Mouse (Mus musculus) limb, embryonic 14.5 days (tissue): Measurements from ENCODE around the gene Lyz1. TPM values are rescaled to one million over a fixed set of nuclear protein-coding genes. Genes with fewer than 3 reads are reported as not detected.

Experiments
- ATAC-seq: fragments of 200-750 bp; cut with Nextera tagmentation; 2 replicates; pipeline ENCODE4 v1.8.0; 2017; ENCODE audit warnings: low read depth, moderate number of reproducible peaks, moderate TSS enrichment; ENCODE audit not compliant: low FRiP score
- DNase-seq: peaks from one replicate; pipeline ENCODE4 v3.0.0-alpha.2; 2015; ENCODE audit warnings: low spot score
- H3K27ac ChIP-seq: fragments of 300-500 bp; sonication (generic); replicated peaks from 2 replicates; pipeline ENCODE4 v1.5.1; 2014; ENCODE audit warnings: low read depth, mild to moderate bottlenecking, low read length, moderate library complexity, mixed read lengths
- H3K27me3 ChIP-seq: fragments of 300-500 bp; sonication (generic); 2 replicates; pipeline ENCODE4 v1.6.1; 2014; ENCODE audit warnings: low read length, mixed read lengths; ENCODE audit not compliant: control insufficient read depth, insufficient read depth
- H3K36me3 ChIP-seq: fragments of 300-500 bp; sonication (generic); 2 replicates; pipeline ENCODE4 v1.6.1; 2014; ENCODE audit warnings: mild to moderate bottlenecking, low read length, moderate library complexity, mixed read lengths; ENCODE audit not compliant: control insufficient read depth, insufficient read depth
- H3K4me1 ChIP-seq: fragments of 300-500 bp; sonication (generic); 2 replicates; pipeline ENCODE4 v1.6.1; 2014; ENCODE audit warnings: antibody characterized with exemption, low read length, mixed read lengths; ENCODE audit not compliant: control insufficient read depth, insufficient read depth
- H3K4me2 ChIP-seq: fragments of 300-500 bp; sonication (generic); replicated peaks from 2 replicates; pipeline ENCODE4 v1.6.1; 2014; ENCODE audit warnings: low read depth, mild to moderate bottlenecking, low read length, moderate library complexity; ENCODE audit not compliant: severe bottlenecking
- H3K4me3 ChIP-seq: fragments of 300-500 bp; sonication (generic); replicated peaks from 2 replicates; pipeline ENCODE4 v1.5.1; 2014; ENCODE audit warnings: low read length
- H3K9ac ChIP-seq: fragments of 300-500 bp; sonication (generic); 2 replicates; pipeline ENCODE4 v1.6.1; 2014; ENCODE audit warnings: mild to moderate bottlenecking, low read depth, low read length, moderate library complexity; ENCODE audit not compliant: severe bottlenecking
- H3K9me3 ChIP-seq: fragments of 300-500 bp; sonication (generic); 2 replicates; pipeline ENCODE4 v1.6.1; 2016; ENCODE audit warnings: low read length; ENCODE audit not compliant: control insufficient read depth
- POLR2A ChIP-seq: fragments of 200-500 bp; IDR thresholded peaks from 2 replicates; pipeline ENCODE4 v1.8.0; 2012; ENCODE audit warnings: inconsistent platforms, mild to moderate bottlenecking, moderate library complexity, borderline replicate concordance; ENCODE audit not compliant: insufficient read depth, insufficient read length; ENCODE audit errors: extremely low read depth
- WGBS: fragments of 180-500 bp; shearing (Covaris S2); extraction: QIAGEN DNeasy Blood & Tissue Kit; methylation state at CpG from one replicate; pipeline ENCODE4 v1.1.7; 2014; 5-methylcytosine and 5-hydroxymethylcytosine counted together
- polyA plus RNA-seq, 2 experiments: library from polyadenylated mRNA; depleted of rRNA in 1 of 2; stranded (reverse) in 1 of 2; unstranded in 1 of 2; fragments of >200 nt; fragmentation: Nextera tagmentation in 1 of 2; extraction: Ambion mirVana in 1 of 2; gene quantifications; 2 replicates each; pipeline versions ENCODE4 v1.2.1 to v1.2.3; 2012 to 2014

The Lyz1 gene
- polyA plus RNA-seq (2012; rRNA removed) (0.14 and 0.33 TPM in 2 replicates), polyA plus RNA-seq (2014; fragmentation: Nextera tagmentation; extraction: Ambion mirVana) (not detected in 2 replicates)

DNA sequence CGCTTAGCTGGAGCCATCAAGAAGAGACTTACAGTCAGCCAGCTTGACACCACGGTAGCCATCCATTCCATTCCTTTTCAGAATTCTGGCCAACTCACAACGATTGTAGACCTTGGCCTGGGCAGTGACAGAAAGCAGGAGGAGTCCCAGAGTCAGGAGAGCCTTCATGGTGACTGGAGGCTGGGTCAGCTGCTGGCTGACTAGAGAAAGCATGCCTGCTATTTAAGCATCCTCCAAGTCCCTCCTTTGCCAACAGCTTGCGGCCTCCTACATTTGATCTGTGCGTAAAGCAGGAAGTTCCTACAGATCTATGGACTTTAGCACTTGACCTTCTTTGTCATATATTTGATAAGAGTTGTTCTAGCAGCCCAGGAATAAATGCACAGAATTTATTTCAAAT lies at the start of gene Lyz1:
Gene Lyz1 (minus strand): TSS at position 198 of the 400 bp plus-strand sequence.
- H3K4me1 ChIP-seq, result no peaks in the 10 kb centered on the region
- H3K36me3 ChIP-seq, result no peaks in the 10 kb centered on the region
- H3K4me3 ChIP-seq, result no peak within 1 kb of the TSS
- no peak for ATAC-seq
- no peak within 1 kb of the TSS for H3K27ac ChIP-seq
- no peak within 1 kb of the TSS for H3K4me2 ChIP-seq
- H3K27me3 ChIP-seq, result no peaks in the 10 kb centered on the region
- no peak within 1 kb of the TSS for H3K9ac ChIP-seq
- DNase-seq, result no peak
- no peaks in the 10 kb centered on the region for H3K9me3 ChIP-seq
- 86% methylated on average over 5 of the region's 5 CpGs for WGBS
- no peak for TF ChIP-seq POLR2A

DNA sequence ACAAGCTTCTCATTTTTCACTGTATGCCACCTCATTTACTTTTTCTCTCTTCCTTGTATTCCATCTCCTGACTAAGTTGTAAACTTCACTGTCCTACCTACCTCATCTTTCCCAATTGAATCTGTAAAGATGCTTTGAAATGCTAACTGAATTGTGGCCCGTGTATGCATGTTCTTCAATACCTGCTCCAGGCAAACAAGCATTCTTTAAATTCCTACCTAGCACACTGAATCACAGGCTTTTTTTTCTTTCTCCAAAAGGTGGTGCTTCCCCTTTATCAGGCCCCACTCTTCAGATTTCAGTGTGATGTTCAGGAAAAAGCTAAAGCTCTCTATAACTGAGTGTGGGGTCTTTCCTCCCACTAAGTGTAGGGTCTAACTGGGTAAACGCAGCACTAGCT lies 49.7 kb upstream of the Lyz1 start:
- Histone ChIP-seq H3K27me3 (no peaks in the 10 kb centered on the region), H3K9ac (no peak overlapping the region), H3K9me3 (no peaks in the 10 kb centered on the region), H3K4me1 (no peaks in the 10 kb centered on the region), H3K4me2 (no peak overlapping the region), H3K4me3 (no peak overlapping the region), H3K27ac (0 out of 2 replicates have a peak overlapping the region, but pooled peaks have one; percentile 8), H3K36me3 (peaks cover 11% of the 10 kb centered on the region; the same call in 1 of the 2 replicates)
- TF ChIP-seq POLR2A, result no peak
- DNase-seq (no peak), ATAC-seq (no peak)
- 65% methylated on average over 2 of the region's 2 CpGs for WGBS

DNA sequence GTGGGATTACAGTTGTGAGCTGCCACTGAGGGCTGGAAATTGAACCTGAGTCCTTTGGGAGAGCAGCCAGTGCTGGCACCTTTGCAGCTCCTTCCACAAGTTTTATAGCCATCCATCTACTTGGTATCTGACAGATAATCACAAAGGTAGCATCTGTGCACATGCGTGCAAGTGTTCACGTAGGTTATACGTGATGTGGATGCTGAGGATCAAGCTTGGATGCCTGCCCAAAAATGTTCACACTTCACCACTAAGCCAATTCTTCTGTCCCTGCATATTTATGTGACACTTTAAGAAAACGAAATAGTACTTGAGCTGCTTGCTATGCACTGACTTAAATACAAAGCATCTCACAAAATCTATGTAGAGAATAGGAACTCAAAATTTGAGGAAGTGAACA lies 48.4 kb upstream of the Lyz1 start:
- TF ChIP-seq POLR2A, result no peak
- no peak overlapping the region for H3K4me3 ChIP-seq
- DNase-seq (no peak), ATAC-seq (no peak)
- H3K27me3 ChIP-seq, result no peaks in the 10 kb centered on the region
- no peak overlapping the region for H3K9ac ChIP-seq
- H3K27ac ChIP-seq, result no peak overlapping the region
- H3K9me3 ChIP-seq, result no peaks in the 10 kb centered on the region
- peaks cover 4% of the 10 kb centered on the region; the same call in 1 of the 2 replicates for H3K36me3 ChIP-seq
- H3K4me2 ChIP-seq, result no peak overlapping the region
- H3K4me1 ChIP-seq, result no peaks in the 10 kb centered on the region
- whole genome bisulfite sequencing, result 73% methylated on average over 4 of the region's 4 CpGs

DNA sequence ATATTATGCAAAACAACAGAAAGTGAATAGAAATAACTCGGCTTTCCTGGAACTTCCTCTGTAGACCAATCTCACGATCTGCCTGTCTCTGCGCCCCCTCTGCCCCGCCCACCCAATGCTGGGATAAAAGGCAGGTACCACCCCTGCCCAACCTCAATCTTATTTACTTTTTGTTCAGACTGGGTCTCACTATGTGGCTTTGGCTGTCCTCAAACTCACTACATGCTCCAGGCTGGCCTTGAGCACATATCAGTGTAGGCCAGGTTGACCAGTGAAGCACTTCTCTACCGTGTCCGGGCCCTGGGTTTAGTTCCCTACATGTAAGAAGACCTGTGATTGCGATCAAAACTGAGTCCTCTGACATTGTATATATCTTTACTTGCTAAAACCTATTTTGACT lies 46.6 kb upstream of the Lyz1 start:
- no peak overlapping the region for H3K4me2 ChIP-seq
- H3K27ac ChIP-seq, result no peak overlapping the region
- no peak for DNase-seq
- no peak for TF ChIP-seq POLR2A
- H3K36me3 ChIP-seq, result peaks cover 4% of the 10 kb centered on the region; the same call in 1 of the 2 replicates
- H3K4me3 ChIP-seq, result no peak overlapping the region
- H3K9ac ChIP-seq, result no peak overlapping the region
- no peaks in the 10 kb centered on the region for H3K27me3 ChIP-seq
- H3K4me1 ChIP-seq, result 0 out of 2 replicates have a peak, but pooled peaks cover 2% of the 10 kb centered on the region
- no peaks in the 10 kb centered on the region for H3K9me3 ChIP-seq
- no peak for ATAC-seq
- WGBS, result 87% methylated on average over 7 of the region's 7 CpGs

DNA sequence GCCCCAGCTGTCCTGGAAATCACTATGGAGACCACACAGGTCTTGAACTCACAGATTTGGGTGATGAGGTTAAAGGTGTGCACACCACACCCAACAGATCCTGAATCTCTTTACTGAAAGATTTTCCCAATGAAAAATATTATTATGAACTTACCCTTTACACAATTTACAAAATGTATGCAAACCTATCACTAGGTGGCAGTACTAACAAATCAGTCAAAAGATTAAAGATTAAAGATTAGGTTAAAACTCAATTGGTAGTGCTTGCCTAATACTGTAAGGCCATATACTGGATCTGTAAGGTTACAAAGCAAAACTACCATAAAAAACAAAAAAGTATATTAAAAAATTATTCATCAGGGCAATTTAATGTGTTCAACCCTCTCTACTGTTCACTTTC lies 45.3 kb upstream of the Lyz1 start:
- Histone ChIP-seq H3K4me3 (no peak overlapping the region), H3K9ac (no peak overlapping the region)

More for the DNA sequence above, 45.3 kb upstream of the Lyz1 start:
- no peak for TF ChIP-seq POLR2A
- H3K27me3 ChIP-seq, result no peaks in the 10 kb centered on the region
- H3K4me2 ChIP-seq, result no peak overlapping the region
- H3K36me3 ChIP-seq, result peaks cover under 1% of the 10 kb centered on the region; the same call in 1 of the 2 replicates
- H3K4me1 ChIP-seq, result 0 out of 2 replicates have a peak, but pooled peaks cover 2% of the 10 kb centered on the region
- no peak for ATAC-seq
- no peaks in the 10 kb centered on the region for H3K9me3 ChIP-seq
- no peak for DNase-seq
- no peak overlapping the region for H3K27ac ChIP-seq
